Mouse (Mus musculus): ENCODE measurements around the gene Rbfox1. TPM values are rescaled to one million over a fixed set of nuclear protein-coding genes. Genes with fewer than 3 reads are reported as not detected.

The Rbfox1 gene
- polyA plus RNA-seq, 1 experiment from 2014 or later, result 3.9 TPM

DNA sequence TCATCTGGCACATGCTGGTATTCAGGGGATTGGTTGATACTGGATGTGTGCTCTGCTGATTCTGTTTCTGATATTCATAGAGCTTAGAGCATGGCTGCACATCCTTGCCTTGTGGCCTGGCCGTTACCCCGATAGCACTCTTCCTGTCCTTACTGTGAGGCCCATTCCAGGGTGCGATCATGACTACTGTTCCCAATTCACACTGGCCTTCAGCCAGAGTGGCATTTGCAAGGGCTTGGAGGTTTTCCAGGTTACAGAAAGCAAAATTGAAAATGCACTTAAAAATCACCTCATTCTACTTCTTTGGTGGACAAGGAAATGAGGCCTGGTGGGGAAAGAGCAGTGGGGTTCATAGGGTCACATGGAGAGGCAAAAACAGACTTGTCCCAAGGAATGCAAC, 906.1 kb downstream of the Rbfox1 start:
- no peak overlapping the region for H3K4me2 ChIP-seq (ENCODE audit: low read depth, low read length)
- H3K36me3 ChIP-seq (ENCODE audit: control insufficient read depth, insufficient read depth, low read length), result no peaks in the 10 kb centered on the region
- H3K9me3 ChIP-seq (ENCODE audit: control insufficient read depth, low read length), result no peaks in the 10 kb centered on the region
- H3K27me3 ChIP-seq (replicated peaks; ENCODE audit: control insufficient read depth, insufficient read depth, low read length), result no peaks in the 10 kb centered on the region
- H3K4me1 ChIP-seq (ENCODE audit: control insufficient read depth, insufficient read depth, low read length), result no peaks in the 10 kb centered on the region
- H3K27ac ChIP-seq (ENCODE audit: low read length), result no peak overlapping the region
- no peak overlapping the region for H3K4me3 ChIP-seq (ENCODE audit: low read length)
- no peak overlapping the region for H3K9ac ChIP-seq (ENCODE audit: low read depth, low read length)
- no peak for ATAC-seq
- WGBS, result 61% methylated on average over 3 of the region's 3 CpGs

- no peaks in the 10 kb centered on the region for H3K36me3 ChIP-seq (ENCODE audit: control insufficient read depth, insufficient read depth, low read length)
- H3K27me3 ChIP-seq (replicated peaks; ENCODE audit: control insufficient read depth, insufficient read depth, low read length), result no peaks in the 10 kb centered on the region
- no peak overlapping the region for H3K4me2 ChIP-seq (ENCODE audit: low read depth, low read length)
- H3K4me3 ChIP-seq (ENCODE audit: low read length), result no peak overlapping the region
- H3K9ac ChIP-seq (ENCODE audit: low read depth, low read length), result no peak overlapping the region
- no peak overlapping the region for H3K27ac ChIP-seq (ENCODE audit: low read length)
- 11% methylated on average over 9 of the region's 9 CpGs for WGBS
- no peaks in the 10 kb centered on the region for H3K9me3 ChIP-seq (ENCODE audit: control insufficient read depth, low read length)
- H3K4me1 ChIP-seq (ENCODE audit: control insufficient read depth, insufficient read depth, low read length), result no peaks in the 10 kb centered on the region
- ATAC-seq, result peak; percentile 55; the same call in 1 of the 2 replicates
Observed at GRCm38 (mm10) chr16:6791655-6792054, 906.5 kb downstream of the Rbfox1 start.

DNA sequence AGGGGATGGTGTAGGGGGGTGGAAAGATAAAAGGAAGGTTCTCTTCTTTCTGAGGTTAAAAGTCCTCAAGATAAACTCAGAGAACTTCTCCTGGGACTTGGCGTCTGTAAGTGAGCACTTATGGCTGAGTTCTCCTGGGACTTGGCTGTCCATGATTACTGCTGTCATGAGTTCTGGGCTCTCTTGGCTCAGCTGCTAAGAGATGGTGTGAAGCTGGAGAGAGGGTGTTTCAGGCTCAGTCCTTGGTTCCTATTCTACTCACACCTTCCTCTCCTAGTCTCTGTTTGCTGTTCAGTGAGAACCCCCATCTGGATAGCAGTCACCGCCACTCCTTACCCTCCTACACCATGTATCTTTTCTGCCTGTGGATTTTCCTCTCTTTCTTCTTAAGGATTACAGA, 921.1 kb downstream of the Rbfox1 start:
- Histone ChIP-seq H3K27ac (ENCODE audit: low read length) (no peak overlapping the region), H3K9ac (ENCODE audit: low read depth, low read length) (no peak overlapping the region), H3K4me1 (ENCODE audit: control insufficient read depth, insufficient read depth, low read length) (no peaks in the 10 kb centered on the region), H3K4me2 (ENCODE audit: low read depth, low read length) (no peak overlapping the region), H3K9me3 (ENCODE audit: control insufficient read depth, low read length) (no peaks in the 10 kb centered on the region), H3K4me3 (ENCODE audit: low read length) (no peak overlapping the region), H3K36me3 (ENCODE audit: control insufficient read depth, insufficient read depth, low read length) (no peaks in the 10 kb centered on the region), H3K27me3 (replicated peaks; ENCODE audit: control insufficient read depth, insufficient read depth, low read length) (no peaks in the 10 kb centered on the region)
- no peak for ATAC-seq
- WGBS, result 83% methylated on average over 2 of the region's 2 CpGs

DNA sequence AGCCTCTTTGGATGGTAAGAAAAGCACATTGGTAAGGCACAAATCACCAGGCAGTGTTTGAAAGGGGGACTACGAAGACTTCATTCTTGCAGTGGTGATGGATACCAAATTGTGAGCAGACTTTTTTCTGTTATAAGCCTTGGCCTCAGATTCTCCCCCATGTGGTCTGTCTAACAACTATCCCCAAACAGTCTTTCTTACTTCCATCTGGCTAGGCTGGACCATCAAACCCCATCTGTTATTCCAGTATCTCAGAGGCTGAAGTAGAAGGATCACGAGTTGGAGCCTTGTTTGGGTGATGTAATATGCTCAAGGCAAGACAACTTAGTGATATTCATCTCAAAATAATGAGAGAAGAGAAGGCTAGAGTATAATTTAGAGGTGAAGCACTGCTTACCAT, 922.7 kb downstream of the Rbfox1 start:
- Histone ChIP-seq H3K4me1 (ENCODE audit: control insufficient read depth, insufficient read depth, low read length) (no peaks in the 10 kb centered on the region), H3K4me2 (ENCODE audit: low read depth, low read length) (no peak overlapping the region), H3K9ac (ENCODE audit: low read depth, low read length) (no peak overlapping the region), H3K4me3 (ENCODE audit: low read length) (no peak overlapping the region), H3K36me3 (ENCODE audit: control insufficient read depth, insufficient read depth, low read length) (no peaks in the 10 kb centered on the region), H3K27me3 (replicated peaks; ENCODE audit: control insufficient read depth, insufficient read depth, low read length) (no peaks in the 10 kb centered on the region), H3K27ac (ENCODE audit: low read length) (no peak overlapping the region), H3K9me3 (ENCODE audit: control insufficient read depth, low read length) (no peaks in the 10 kb centered on the region)
- 47% methylated on average over 2 of the region's 2 CpGs for WGBS
- ATAC-seq, result no peak

GRCm38 (mm10) chr16:6813871-6814270, 928.7 kb downstream of the Rbfox1 start:
- no peak for ATAC-seq
- Histone ChIP-seq H3K36me3 (ENCODE audit: control insufficient read depth, insufficient read depth, low read length) (no peaks in the 10 kb centered on the region), H3K9ac (ENCODE audit: low read depth, low read length) (no peak overlapping the region), H3K27me3 (replicated peaks; ENCODE audit: control insufficient read depth, insufficient read depth, low read length) (no peaks in the 10 kb centered on the region), H3K27ac (ENCODE audit: low read length) (no peak overlapping the region), H3K4me2 (ENCODE audit: low read depth, low read length) (no peak overlapping the region), H3K9me3 (ENCODE audit: control insufficient read depth, low read length) (no peaks in the 10 kb centered on the region), H3K4me3 (ENCODE audit: low read length) (no peak overlapping the region), H3K4me1 (ENCODE audit: control insufficient read depth, insufficient read depth, low read length) (no peaks in the 10 kb centered on the region)
- WGBS, result 58% methylated on average over 3 of the region's 3 CpGs

GRCm38 (mm10) chr16:6821741-6822140, 936.6 kb downstream of the Rbfox1 start:
- Histone ChIP-seq H3K4me1 (ENCODE audit: control insufficient read depth, insufficient read depth, low read length) (no peaks in the 10 kb centered on the region), H3K9me3 (ENCODE audit: control insufficient read depth, low read length) (no peaks in the 10 kb centered on the region)
- 55% methylated on average over 1 of the region's 1 CpGs for WGBS

DNA sequence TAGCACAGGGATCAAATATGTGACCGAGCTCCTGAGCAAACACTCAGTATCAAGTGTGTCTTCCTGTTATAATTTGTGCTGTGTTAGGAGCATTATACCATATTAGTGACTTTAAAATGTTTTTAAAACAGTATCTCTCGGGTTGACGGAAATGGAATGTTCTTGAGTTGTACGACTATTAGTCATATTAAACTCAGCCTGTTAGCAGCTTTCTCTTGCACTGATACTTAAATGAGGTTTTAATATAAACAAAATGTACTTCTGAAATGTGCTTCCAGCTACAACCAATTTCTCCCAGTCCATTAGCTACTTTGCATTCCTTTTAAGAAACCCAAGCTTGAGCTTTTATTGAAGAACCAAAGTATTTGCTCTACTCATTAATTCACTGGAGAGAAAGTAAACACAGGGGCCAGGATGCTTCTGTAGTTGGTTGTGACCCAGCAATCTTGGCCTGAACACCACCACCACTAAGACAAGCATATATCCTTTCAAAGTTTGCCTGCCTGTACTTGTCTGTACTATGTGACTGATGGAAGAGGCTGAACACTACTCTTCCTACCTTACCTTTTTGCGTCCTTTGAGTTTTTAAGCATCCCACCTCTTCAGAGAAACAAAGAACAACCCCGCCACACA, 944.9 kb downstream of the Rbfox1 start:
- Histone ChIP-seq H3K4me2 (ENCODE audit: low read depth, low read length) (no peak overlapping the region), H3K27me3 (replicated peaks; ENCODE audit: control insufficient read depth, insufficient read depth, low read length) (no peaks in the 10 kb centered on the region), H3K36me3 (ENCODE audit: control insufficient read depth, insufficient read depth, low read length) (no peaks in the 10 kb centered on the region), H3K9ac (ENCODE audit: low read depth, low read length) (no peak overlapping the region), H3K27ac (ENCODE audit: low read length) (no peak overlapping the region), H3K9me3 (ENCODE audit: control insufficient read depth, low read length) (no peaks in the 10 kb centered on the region), H3K4me3 (ENCODE audit: low read length) (no peak overlapping the region), H3K4me1 (ENCODE audit: control insufficient read depth, insufficient read depth, low read length) (no peaks in the 10 kb centered on the region)
- ATAC-seq, result no peak
- 59% methylated on average over 6 of the region's 6 CpGs for WGBS

More at GRCm38 (mm10) chr16:6821741-6822140, 936.6 kb downstream of the Rbfox1 start:
- no peaks in the 10 kb centered on the region for H3K27me3 ChIP-seq (replicated peaks; ENCODE audit: control insufficient read depth, insufficient read depth, low read length)
- no peak overlapping the region for H3K9ac ChIP-seq (ENCODE audit: low read depth, low read length)
- H3K27ac ChIP-seq (ENCODE audit: low read length), result no peak overlapping the region
- no peaks in the 10 kb centered on the region for H3K36me3 ChIP-seq (ENCODE audit: control insufficient read depth, insufficient read depth, low read length)
- H3K4me3 ChIP-seq (ENCODE audit: low read length), result no peak overlapping the region
- H3K4me2 ChIP-seq (ENCODE audit: low read depth, low read length), result no peak overlapping the region
- no peak for ATAC-seq

GRCm38 (mm10) chr16:6833486-6833885, 948.3 kb downstream of the Rbfox1 start:
- no peaks in the 10 kb centered on the region for H3K9me3 ChIP-seq (ENCODE audit: control insufficient read depth, low read length)
- no peaks in the 10 kb centered on the region for H3K4me1 ChIP-seq (ENCODE audit: control insufficient read depth, insufficient read depth, low read length)
- no peaks in the 10 kb centered on the region for H3K36me3 ChIP-seq (ENCODE audit: control insufficient read depth, insufficient read depth, low read length)
- no peak for ATAC-seq
- H3K27me3 ChIP-seq (replicated peaks; ENCODE audit: control insufficient read depth, insufficient read depth, low read length), result no peaks in the 10 kb centered on the region
- H3K4me3 ChIP-seq (ENCODE audit: low read length), result no peak overlapping the region
- no peak overlapping the region for H3K27ac ChIP-seq (ENCODE audit: low read length)
- no peak overlapping the region for H3K4me2 ChIP-seq (ENCODE audit: low read depth, low read length)
- no peak overlapping the region for H3K9ac ChIP-seq (ENCODE audit: low read depth, low read length)

- Histone ChIP-seq H3K9ac (ENCODE audit: low read depth, low read length) (no peak overlapping the region), H3K27me3 (replicated peaks; ENCODE audit: control insufficient read depth, insufficient read depth, low read length) (no peaks in the 10 kb centered on the region), H3K4me1 (ENCODE audit: control insufficient read depth, insufficient read depth, low read length) (no peaks in the 10 kb centered on the region), H3K4me2 (ENCODE audit: low read depth, low read length) (no peak overlapping the region), H3K4me3 (ENCODE audit: low read length) (no peak overlapping the region), H3K36me3 (ENCODE audit: control insufficient read depth, insufficient read depth, low read length) (no peaks in the 10 kb centered on the region), H3K9me3 (ENCODE audit: control insufficient read depth, low read length) (no peaks in the 10 kb centered on the region), H3K27ac (ENCODE audit: low read length) (no peak overlapping the region)
- ATAC-seq, result no peak
- 29% methylated on average over 5 of the region's 5 CpGs for WGBS
Observed at GRCm38 (mm10) chr16:6835051-6835450, 949.9 kb downstream of the Rbfox1 start.
